Mouse (Mus musculus): ENCODE measurements around the gene Gm49387.
A peak's percentile ranks its signal among the peaks of the same experiment; 100 is the strongest.

Gene Gm49387

GRCm38 (mm10) chr14:31640346-31640889 lies at the start of gene Gm49387:
Gene Gm49387, minus strand, starts transcription at chr14:31640878.
- peak; percentile 21 for DNase-seq

DNA sequence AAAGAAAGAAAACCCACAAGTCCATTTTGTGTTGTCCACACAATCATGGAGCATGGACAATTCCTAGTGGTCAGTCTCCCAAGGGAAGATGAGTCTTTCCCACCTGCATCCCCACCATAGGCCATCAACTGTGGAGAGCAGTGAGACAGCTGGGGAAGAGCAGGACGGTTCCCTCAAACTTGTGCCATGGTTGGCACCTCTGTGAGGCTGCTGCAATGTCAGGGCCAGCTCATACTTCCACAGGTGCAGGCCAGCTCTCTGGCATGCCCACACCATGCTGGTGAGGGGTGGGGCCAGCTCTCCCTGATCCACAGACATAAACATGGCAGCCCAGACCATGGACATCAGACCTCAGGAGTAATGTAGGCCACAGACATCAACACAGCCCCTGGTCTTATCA lies 45.6 kb upstream of the Gm49387 start:
- DNase-seq: no peak

GRCm38 (mm10) chr14:31685680-31686079 lies 45.0 kb upstream of the Gm49387 start:
- DNase-seq: peak; percentile 40

- DNase-seq: no peak
Measured at GRCm38 (mm10) chr14:31684343-31685040, 43.8 kb upstream of the Gm49387 start.

DNA sequence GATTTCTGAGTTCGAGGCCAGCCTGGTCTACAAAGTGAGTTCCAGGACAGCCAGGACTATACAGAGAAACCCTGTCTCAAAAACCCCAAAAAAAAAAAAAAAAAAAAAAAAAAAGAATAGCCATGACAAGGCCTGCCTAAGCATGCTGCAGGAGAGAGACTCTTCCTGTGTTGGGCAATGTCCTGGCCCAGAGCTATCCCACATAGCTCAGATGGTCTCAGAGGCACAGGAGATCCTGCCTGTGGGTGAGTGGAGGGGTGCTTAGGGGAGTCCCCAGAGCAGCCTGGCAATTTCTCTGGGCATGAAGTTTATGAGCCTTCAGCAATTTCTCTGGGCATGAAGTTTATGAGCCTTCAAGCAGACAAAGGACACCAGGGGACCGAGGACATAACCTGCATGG lies 42.9 kb upstream of the Gm49387 start:
- no peak for DNase-seq

DNA sequence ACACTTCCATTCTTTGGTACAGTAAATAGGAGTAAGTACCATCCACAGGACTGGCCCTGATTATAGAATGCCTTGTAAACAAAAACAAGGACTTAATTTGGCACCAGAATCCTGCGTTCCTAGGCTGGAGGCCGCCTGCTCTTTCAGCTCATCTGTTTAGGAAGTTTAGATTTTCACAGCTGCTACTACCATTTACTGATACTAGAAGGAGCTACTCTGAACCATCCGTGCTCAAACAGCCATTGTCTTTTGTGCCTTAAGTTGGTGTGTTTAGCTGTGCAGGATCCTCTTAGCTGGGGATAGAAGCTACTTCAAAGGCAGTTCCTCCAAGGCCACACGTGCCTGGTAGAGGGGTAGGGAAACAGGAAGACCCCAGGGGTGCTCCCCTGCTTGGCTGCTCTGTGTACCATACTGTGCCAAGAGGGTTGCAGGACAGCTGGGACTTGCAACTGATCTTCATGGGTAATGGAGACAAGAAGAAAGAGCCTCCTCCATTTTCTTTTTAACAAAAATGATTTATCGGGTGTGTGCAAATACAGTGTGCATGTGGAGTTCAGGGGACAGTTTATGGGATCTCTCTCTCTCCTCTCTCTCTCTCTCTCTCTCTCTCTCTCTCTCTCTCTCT lies 41.4 kb upstream of the Gm49387 start:
- DNase-seq: no peak

- DNase-seq: no peak
Measured at GRCm38 (mm10) chr14:31681291-31681690, 40.6 kb upstream of the Gm49387 start.

DNA sequence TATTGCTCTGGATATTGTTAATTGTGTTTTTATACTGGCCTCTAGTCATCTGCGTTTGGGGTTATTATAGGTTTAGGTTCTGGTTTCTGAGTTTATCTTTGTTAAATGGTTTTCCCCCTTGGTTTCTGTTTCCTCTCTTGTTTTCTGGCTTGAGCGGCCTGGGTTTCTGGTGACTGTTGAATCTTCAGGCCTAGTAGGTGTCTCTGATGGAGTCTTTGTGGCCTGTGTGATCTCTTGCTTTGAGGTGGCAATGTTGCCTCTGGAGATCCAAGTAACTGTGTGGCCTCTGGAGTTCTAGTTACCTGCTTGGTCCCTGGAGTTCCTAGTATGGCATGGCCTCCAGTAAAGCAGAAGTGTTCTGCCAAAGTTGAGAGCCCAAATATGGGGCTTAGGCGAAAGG lies 40.0 kb upstream of the Gm49387 start:
- DNase-seq: no peak

DNA sequence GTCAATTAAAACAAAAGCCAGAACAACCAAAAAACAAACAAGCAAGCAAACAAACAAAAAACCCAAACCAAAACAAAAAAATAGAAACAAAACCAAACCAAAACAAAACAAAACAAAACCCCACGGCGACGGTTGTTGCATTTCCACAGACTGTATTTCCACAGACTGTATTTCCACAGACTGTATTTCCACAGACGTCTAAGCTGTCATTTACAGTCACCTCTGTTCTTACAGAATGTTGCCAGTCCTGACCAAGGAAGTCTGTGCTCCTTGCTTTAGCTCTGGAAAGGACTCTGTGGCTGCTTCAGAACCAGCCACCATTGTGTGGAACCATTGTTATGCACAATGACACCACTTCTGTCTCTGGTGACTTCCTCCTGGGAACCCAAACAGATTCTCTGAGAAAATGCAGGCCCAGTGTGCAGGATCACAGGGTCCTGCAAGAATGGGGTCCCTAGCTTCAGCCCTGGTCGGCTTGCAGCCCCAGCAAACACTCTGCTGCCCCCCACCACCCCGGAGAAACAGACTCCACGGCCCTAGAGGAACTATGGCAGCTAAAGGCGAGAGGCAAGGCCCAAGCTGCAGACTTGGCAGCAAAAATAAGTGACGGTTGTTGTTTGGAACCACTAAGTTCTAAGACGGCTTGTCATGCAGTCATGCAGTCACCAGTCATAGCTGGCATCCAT lies 31.1 kb upstream of the Gm49387 start:
- DNase-seq: no peak

- peak; percentile 64 for DNase-seq
Measured at GRCm38 (mm10) chr14:31669642-31670490, 29.2 kb upstream of the Gm49387 start.

GRCm38 (mm10) chr14:31669161-31669611 lies 28.5 kb upstream of the Gm49387 start:
- peak; percentile 49 for DNase-seq

DNA sequence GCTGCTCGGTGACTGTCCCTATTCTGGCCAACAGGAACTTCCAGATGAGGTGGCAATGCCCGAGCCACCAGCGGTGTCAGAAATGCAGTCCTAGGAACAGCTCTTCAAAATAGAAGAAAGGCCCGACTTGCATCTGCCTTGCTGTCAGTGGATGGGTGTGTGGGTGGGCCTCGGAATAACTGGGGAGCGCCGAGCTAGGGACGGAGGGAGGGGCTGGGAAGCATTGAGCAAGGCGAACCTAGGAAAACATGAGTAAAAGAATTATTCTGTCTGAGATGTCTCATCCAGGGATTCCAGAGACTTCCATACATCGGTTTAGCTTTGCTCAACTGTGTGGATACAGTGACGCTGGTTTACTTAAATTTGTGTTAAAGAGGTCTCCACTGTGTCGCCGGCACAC lies 27.6 kb upstream of the Gm49387 start:
- no peak for DNase-seq

DNA sequence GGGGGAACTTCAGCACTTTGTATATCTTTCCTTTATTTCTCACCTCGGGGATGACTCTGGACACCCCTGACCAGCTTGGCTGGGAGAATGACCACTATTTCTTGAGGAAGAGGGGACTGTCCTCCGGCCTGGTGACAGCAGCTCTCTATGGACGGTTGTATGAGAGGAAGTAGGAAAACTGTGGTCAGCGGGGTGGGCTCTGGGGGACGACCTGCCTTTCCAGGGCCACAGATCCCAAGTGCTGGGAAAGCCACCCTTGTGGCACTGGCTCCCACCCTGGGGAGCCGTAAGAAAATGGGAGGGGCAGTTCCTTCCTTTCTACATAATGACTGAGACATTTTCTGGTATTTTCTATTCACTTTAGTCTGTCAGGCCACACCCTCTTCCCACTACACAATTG lies 27.1 kb upstream of the Gm49387 start:
- no peak for DNase-seq

GRCm38 (mm10) chr14:31666931-31667705 lies 26.4 kb upstream of the Gm49387 start:
- no peak for DNase-seq

- no peak for DNase-seq
Measured at GRCm38 (mm10) chr14:31665566-31665940, 24.9 kb upstream of the Gm49387 start.

DNA sequence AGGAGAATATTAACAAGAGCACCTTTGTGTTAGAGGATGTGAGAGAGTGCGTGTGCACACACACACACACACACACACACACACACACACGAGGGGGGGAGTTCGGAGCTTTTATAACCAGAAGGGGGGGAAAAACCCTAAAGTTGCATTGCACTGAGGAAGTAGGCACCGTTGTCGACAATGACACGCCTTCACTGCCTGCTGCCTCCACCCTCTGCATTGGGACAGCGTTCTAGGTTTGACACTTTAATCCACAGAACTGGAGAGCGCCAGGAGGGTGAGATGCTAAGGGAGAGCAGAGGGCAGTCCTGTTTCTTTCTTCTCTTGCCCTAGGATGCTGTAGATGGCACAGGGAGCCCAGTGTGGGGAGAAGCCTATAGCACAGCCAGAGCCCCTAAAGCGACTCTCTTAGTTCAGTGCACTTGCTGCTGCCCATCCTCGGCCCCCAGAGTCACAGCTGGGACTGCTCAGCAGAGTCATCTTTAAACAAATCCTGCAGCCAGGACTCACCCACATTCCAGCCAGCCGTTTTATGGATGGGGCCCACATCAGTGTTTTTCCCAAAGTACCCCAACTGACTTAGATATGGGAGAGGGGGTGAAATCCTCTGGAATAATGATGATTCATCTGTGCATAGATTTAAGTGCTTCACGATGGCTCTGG lies 24.4 kb upstream of the Gm49387 start:
- peak; percentile 49 for DNase-seq

DNA sequence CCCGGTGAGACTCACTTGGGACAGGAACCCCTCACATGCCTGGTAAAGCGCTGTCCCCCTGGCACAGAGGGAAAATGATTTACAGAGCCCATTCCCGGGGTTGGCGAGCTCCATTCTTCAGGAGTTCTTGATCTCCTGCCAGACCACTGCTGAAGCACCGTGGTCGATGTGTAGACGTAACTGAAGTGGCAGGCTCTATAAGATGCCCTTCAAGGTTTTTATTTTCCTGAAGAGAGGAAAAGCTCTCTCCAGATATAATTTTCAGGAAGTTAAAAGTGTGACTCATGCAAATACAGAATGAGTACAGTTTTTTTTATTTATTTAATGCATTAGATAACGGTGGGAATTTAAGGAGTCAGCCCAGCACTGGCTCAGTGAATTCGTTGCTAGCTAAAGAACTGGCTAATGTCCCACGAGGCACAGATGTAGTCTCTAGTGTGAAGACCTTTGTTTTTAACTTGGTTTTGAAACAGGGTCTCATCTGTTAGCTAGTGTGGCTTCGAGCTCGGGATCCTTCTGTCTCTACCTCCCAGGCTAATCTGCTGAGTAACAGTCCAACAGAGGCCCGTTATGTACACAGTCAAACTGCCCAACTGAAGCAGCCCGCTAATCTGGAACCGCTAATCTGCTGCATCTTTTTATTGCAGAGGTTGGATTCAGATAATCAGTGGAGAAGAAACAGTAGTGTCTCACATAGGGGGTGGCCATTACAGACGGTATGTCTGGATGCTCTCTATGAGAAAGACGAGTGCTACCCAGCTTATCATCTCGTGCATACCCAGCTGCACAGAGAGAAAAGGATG lies 23.6 kb upstream of the Gm49387 start:
- no peak for DNase-seq

GRCm38 (mm10) chr14:31663376-31664099 lies 22.9 kb upstream of the Gm49387 start:
- DNase-seq: no peak

DNA sequence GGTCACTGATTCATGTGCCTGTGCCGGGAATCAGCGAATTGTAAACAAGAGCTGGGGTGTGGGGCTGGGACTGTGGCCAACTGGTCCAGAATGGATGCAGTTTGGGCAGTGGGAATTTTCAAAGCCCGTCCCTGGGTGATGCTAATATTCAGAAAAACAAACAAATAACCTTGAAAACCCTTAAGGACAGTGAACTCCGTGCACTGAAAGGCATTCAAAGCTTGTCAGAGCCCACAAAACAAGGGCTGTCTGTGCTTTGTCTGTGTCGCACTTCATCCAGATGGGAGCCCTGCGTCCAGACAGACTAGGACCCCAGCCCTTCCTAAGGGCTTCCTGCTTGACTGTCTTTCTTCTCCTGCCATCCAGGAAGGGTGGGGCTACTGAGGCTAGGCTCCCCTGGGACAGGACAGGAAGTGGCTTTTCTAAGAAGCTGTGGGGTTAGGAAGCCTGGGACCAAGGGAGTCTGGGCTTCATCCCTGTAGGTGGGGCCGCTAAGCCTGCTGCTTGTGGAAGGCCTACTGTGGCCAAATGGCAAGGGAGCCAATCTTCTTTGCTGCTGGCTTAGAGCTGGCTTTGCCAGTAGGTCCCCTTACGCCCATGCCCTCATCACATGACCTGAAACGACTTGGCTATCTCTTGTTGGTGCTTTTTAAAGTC lies 22.0 kb upstream of the Gm49387 start:
- DNase-seq: peak; percentile 43
